Mouse (Mus musculus): ENCODE results near the gene Ttc7. TPM values are rescaled to one million over a fixed set of nuclear protein-coding genes. Genes with fewer than 3 reads are reported as not detected.
A peak's percentile ranks its signal among the peaks of the same experiment; 100 is the strongest.

Ttc7 gene
- polyA plus RNA-seq, 1 experiment, result 6.3 TPM

DNA sequence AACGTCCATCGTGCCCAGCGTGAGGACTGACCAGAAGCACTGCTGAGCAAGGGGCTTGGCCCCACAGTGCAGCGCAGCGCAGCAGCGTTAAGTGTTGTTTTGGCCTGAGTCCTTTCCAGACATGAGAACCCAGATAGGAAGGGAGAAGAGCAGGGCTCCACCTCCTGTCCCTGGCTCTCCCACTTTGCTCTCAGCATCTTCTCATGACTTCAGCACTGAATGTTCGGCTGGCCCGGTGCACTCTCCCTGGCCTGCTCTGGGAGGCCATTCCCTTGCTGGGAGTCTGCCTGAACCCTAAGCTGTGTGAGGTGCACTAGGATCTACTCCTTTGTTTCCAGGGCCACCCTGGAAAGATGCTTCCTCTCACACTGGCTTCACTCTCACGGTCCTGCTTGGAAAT lies 65.7 kb downstream of the Ttc7 start:
- no peak overlapping the region for H3K27ac ChIP-seq (ENCODE audit: insufficient read depth, low read length)
- DNase-seq, result no peak
- peaks cover 33% of the 10 kb centered on the region for H3K4me1 ChIP-seq (ENCODE audit: control insufficient read depth, insufficient read depth, low read length)
- no peaks in the 10 kb centered on the region for H3K27me3 ChIP-seq (ENCODE audit: control insufficient read depth, insufficient read depth, low read length)
- WGBS, result 71% methylated on average over 9 of the region's 9 CpGs
- TF ChIP-seq POLR2A (IDR thresholded peaks at IDR 0.05; ENCODE audit: borderline replicate concordance, insufficient read depth, low read length) (no peak), CTCF (IDR thresholded peaks at IDR 0.05; ENCODE audit: borderline replicate concordance, insufficient read depth, low read depth, low read length) (no peak)
- no peak overlapping the region for H3K4me3 ChIP-seq (replicated peaks; ENCODE audit: insufficient read depth, low read depth, low read length)

DNA sequence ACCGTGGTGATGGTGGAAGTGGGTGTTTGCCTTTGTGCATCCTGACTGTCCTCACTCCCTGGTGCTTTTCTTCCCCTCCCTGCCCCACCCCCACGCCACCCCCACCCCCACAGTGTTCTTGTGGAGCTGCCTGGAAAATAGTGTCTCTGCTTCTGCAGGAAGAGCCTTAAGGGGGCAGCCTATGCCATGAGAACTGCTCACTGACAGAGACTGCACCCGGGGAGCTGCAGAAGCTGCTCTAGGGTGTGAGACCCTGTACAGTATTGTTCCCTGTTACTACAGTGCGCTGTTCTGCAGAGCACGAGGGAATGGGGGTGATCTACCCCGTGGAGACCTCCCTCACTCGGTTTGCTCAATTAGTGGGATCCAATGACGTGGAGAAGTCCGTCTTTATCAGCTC lies 66.4 kb downstream of the Ttc7 start:
- Histone ChIP-seq H3K27me3 (ENCODE audit: control insufficient read depth, insufficient read depth, low read length) (no peaks in the 10 kb centered on the region), H3K27ac (ENCODE audit: insufficient read depth, low read length) (no peak overlapping the region), H3K4me1 (ENCODE audit: control insufficient read depth, insufficient read depth, low read length) (peaks cover 27% of the 10 kb centered on the region), H3K4me3 (replicated peaks; ENCODE audit: insufficient read depth, low read depth, low read length) (no peak overlapping the region)
- DNase-seq, result no peak
- 55% methylated on average over 9 of the region's 9 CpGs for WGBS
- TF ChIP-seq POLR2A (IDR thresholded peaks at IDR 0.05; ENCODE audit: borderline replicate concordance, insufficient read depth, low read length) (no peak), CTCF (IDR thresholded peaks at IDR 0.05; ENCODE audit: borderline replicate concordance, insufficient read depth, low read depth, low read length) (no peak; the same call in 1 of the 2 replicates)

DNA sequence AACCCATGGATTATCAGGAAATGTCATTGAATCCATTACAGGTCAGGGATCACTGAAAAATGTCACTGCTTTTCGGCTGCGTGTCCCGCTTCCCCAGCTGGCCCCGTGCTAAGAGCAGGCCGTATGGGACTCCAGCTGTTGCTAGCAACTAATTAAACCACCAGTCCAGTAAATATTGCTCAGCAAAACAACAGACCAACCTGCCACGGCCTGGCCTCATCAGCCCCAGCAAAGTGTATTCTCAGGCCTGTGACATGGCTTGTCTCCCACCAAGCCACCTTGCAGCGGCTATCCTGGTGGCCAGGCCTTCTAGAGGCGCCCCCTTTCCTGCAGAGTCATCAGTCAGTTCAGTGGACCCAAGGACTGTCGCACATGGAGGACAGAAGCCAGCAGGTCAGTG lies 66.9 kb downstream of the Ttc7 start:
- WGBS, result 89% methylated on average over 9 of the region's 9 CpGs
- no peak for TF ChIP-seq POLR2A (IDR thresholded peaks at IDR 0.05; ENCODE audit: borderline replicate concordance, insufficient read depth, low read length)
- no peak for TF ChIP-seq CTCF (IDR thresholded peaks at IDR 0.05; ENCODE audit: borderline replicate concordance, insufficient read depth, low read depth, low read length)

DNA sequence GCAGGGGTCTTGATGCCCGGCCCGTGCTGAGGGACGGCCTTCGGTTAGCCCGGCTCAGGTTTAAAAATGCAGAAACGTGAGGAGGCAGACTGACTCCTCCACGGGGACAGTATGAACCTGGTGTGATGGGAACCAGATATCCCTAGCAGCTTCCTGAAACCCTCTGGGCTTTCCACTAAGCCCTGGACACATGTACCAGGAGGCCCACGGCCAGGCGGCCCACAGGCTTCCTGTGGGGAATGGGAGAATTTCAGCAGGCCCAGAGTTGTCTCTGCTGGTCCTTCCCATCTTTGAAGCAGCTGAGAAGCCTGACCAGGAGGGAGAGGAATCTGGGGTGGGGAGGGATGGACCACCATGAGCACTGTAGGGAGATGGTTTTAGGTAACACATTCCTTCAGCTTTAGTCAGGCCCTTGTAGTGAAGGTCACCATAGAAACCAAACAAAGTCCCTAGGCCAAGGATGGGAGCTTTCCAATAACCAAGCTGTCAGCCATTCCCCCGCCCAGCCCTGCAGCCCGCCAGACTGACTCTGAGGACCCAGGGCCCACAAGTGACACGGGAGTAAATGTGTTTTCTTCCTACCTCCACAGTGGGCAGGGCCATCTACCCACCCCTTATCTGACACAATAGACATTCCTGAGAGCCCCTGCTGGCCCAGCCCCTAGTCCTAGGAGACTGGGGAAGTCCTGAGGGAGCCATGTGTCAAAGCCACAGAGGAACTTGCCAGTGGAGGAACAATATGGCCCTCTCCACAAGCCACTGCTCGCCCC lies 68.0 kb downstream of the Ttc7 start:
- Histone ChIP-seq H3K27me3 (ENCODE audit: control insufficient read depth, insufficient read depth, low read length) (no peaks in the 10 kb centered on the region), H3K27ac (ENCODE audit: insufficient read depth, low read length) (no peak overlapping the region)
- 80% methylated on average over 13 of the region's 13 CpGs for WGBS

More for the DNA sequence above, 66.9 kb downstream of the Ttc7 start:
- no peak for DNase-seq
- Histone ChIP-seq H3K27ac (ENCODE audit: insufficient read depth, low read length) (no peak overlapping the region), H3K4me1 (ENCODE audit: control insufficient read depth, insufficient read depth, low read length) (peaks cover 27% of the 10 kb centered on the region), H3K4me3 (replicated peaks; ENCODE audit: insufficient read depth, low read depth, low read length) (no peak overlapping the region), H3K27me3 (ENCODE audit: control insufficient read depth, insufficient read depth, low read length) (no peaks in the 10 kb centered on the region)

DNA sequence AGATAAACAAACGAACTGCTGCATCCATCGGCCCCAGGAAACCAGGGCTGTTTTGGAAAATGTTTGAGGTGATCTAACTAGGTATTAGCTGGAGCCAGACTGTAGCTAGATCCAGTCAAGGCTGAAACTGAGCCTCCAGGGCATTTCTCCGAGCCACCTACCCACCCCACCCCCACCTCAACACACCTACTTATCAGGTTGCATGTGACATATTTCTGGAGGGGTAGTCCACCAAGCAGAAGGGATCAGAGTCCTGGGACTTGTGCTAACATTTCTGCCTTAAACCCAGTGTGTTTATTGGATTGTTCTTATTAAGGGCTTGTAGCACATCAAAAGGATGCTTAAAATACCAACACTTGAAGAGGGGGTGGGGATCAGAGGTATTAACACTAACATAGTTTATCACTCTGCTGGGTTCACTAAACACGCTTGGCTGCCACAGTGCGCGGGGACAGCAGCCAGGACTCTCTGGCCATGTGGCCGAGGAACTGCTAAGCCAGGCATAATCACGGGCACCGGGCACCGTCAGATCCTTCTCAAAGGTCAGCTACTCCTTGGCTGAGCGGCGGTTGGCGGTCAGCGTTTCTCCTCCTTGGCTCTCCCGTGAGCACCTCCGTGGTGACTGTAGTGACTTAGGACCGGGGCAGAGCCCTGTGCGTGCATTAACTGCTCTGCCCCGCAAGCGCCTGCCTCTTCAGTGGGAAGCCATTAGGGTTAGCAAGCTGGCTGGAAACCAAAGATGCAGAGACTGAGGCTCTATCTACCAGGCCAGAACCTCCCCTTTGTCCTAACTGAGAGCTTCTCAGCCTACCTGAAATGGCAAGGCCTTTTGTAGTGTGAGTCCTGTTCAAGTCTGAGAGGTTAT lies 68.8 kb downstream of the Ttc7 start:
- Histone ChIP-seq H3K4me1 (ENCODE audit: control insufficient read depth, insufficient read depth, low read length) (peaks cover 24% of the 10 kb centered on the region), H3K27ac (ENCODE audit: insufficient read depth, low read length) (peak overlapping the region; percentile 52), H3K27me3 (ENCODE audit: control insufficient read depth, insufficient read depth, low read length) (no peaks in the 10 kb centered on the region), H3K4me3 (replicated peaks; ENCODE audit: insufficient read depth, low read depth, low read length) (no peak overlapping the region)
- DNase-seq, result peak; percentile 77 to 86
- TF ChIP-seq CTCF (IDR thresholded peaks at IDR 0.05; ENCODE audit: borderline replicate concordance, insufficient read depth, low read depth, low read length) (no peak), POLR2A (IDR thresholded peaks at IDR 0.05; ENCODE audit: borderline replicate concordance, insufficient read depth, low read length) (no peak; the same call in 1 of the 2 replicates)
- WGBS, result 5% methylated on average over 20 of the region's 20 CpGs

More for the DNA sequence above, 68.0 kb downstream of the Ttc7 start:
- peak; percentile 12 to 35 for DNase-seq
- no peak for TF ChIP-seq CTCF (IDR thresholded peaks at IDR 0.05; ENCODE audit: borderline replicate concordance, insufficient read depth, low read depth, low read length)
- no peak for TF ChIP-seq POLR2A (IDR thresholded peaks at IDR 0.05; ENCODE audit: borderline replicate concordance, insufficient read depth, low read length)
- H3K4me3 ChIP-seq (replicated peaks; ENCODE audit: insufficient read depth, low read depth, low read length), result no peak overlapping the region
- H3K4me1 ChIP-seq (ENCODE audit: control insufficient read depth, insufficient read depth, low read length), result peaks cover 24% of the 10 kb centered on the region

DNA sequence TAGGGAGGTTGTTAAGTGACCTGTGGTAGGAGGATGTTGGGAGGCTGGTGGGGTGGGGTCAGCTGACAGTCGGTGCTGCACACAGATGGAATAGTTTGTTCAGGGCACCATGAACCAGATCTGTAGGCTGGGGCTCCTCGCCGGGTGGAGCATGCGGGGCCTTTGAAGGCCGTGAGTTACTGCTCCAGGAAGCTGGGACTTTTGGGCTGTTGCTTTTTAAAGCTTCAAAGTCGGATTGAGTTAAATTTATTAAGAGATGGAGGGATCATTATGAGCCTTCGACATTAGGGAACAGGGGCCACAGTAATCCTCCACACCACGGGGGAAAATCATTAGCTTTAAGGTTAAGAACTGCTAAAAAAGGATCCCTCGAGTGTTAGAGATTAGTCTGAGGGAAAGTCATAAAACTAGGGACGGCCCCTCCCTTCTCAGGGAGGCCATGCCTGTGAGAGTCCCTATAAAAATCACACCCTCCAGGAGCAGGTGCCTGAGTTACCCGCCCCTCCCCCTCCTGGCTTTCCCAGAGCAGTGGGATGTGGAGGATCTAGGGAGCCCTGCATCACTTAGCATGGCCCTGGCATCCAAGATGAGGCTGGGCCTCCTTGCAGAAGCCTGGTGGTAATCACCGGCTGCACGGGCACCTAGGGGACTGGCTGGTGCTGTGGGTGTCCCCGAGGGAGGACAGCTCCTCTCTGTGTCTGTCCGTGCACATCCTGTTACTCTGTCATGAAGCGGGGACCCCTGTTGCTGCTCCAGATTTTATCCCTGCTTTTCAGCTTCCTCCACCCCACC lies 69.6 kb downstream of the Ttc7 start:
- DNase-seq, result peak in 1 of 2 experiments; percentile 25
- Histone ChIP-seq H3K27me3 (ENCODE audit: control insufficient read depth, insufficient read depth, low read length) (no peaks in the 10 kb centered on the region), H3K27ac (ENCODE audit: insufficient read depth, low read length) (peak overlapping the region; percentile 52), H3K4me3 (replicated peaks; ENCODE audit: insufficient read depth, low read depth, low read length) (no peak overlapping the region), H3K4me1 (ENCODE audit: control insufficient read depth, insufficient read depth, low read length) (peaks cover 24% of the 10 kb centered on the region)
- TF ChIP-seq POLR2A (IDR thresholded peaks at IDR 0.05; ENCODE audit: borderline replicate concordance, insufficient read depth, low read length), result no peak
- no peak for TF ChIP-seq CTCF (IDR thresholded peaks at IDR 0.05; ENCODE audit: borderline replicate concordance, insufficient read depth, low read depth, low read length)
- 64% methylated on average over 16 of the region's 16 CpGs for WGBS

DNA sequence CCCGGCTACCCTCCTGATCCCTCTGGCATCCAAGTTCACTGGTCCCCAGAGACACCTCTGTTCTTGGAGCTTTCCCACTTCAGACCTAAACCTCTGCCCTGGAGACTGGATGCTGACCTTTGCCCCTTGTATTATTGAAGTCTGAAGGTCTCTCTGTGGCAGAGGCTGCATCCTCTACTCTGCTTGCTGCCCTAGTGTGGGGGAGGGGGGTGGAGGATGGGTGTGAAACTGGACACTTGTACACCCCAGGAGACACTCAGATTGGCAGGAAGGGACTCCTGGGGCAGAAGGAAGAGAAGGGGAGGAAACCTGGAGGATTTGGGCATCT lies 70.2 kb downstream of the Ttc7 start:
- Histone ChIP-seq H3K27ac (ENCODE audit: insufficient read depth, low read length) (no peak overlapping the region), H3K27me3 (ENCODE audit: control insufficient read depth, insufficient read depth, low read length) (no peaks in the 10 kb centered on the region), H3K4me1 (ENCODE audit: control insufficient read depth, insufficient read depth, low read length) (peaks cover 24% of the 10 kb centered on the region), H3K4me3 (replicated peaks; ENCODE audit: insufficient read depth, low read depth, low read length) (no peak overlapping the region)
- TF ChIP-seq CTCF (IDR thresholded peaks at IDR 0.05; ENCODE audit: borderline replicate concordance, insufficient read depth, low read depth, low read length) (no peak), POLR2A (IDR thresholded peaks at IDR 0.05; ENCODE audit: borderline replicate concordance, insufficient read depth, low read length) (no peak)
- 69% methylated on average over 1 of the region's 1 CpGs for WGBS
- no peak for DNase-seq

Measured in cerebellum, adult 2 months (tissue).